Mouse (Mus musculus) cerebellum, adult 8-10 months (tissue): ENCODE measurements at regions not wholly inside any gene's neighbourhood (a gene's known extent, or its start where the extent isn't known, plus 50 kb on each side); places are given as distances from the start of the nearest gene placed in this dataset.

Source experiments
- DNase-seq: peaks from one replicate; pipeline ENCODE4 v3.0.0; 2022

GRCm38 (mm10) chr2:115520413-115521139, 60.9 kb upstream of the BC052040 start:
- DNase-seq: no peak

- DNase-seq: no peak
Observed at GRCm38 (mm10) chr2:115529878-115530277, 51.6 kb upstream of the BC052040 start.
